Mouse (Mus musculus) midbrain, embryonic 14.5 days (tissue): ENCODE measurements around the gene Rgs1. TPM values are rescaled to one million over a fixed set of nuclear protein-coding genes. Genes with fewer than 3 reads are reported as not detected.

Experiments used
- ATAC-seq: fragments of 200-750 bp; cut with Nextera tagmentation; 2 replicates; pipeline ENCODE4 v1.8.0; 2017; ENCODE audit warnings: moderate number of reproducible peaks, moderate library complexity; ENCODE audit not compliant: low FRiP score, low TSS enrichment
- DNase-seq: peaks from one replicate; pipeline ENCODE4 v3.0.0-alpha.2; 2015
- H3K27ac ChIP-seq: fragments of 300-500 bp; sonication (generic); replicated peaks from 2 replicates; pipeline ENCODE4 v1.5.1; 2014; ENCODE audit warnings: mild to moderate bottlenecking, low read depth, low read length, moderate library complexity
- H3K27me3 ChIP-seq: fragments of 300-500 bp; sonication (generic); 2 replicates; pipeline ENCODE4 v1.6.1; 2014; ENCODE audit warnings: low read length, control low read depth, mixed read lengths; ENCODE audit not compliant: control insufficient read depth, insufficient read depth
- H3K36me3 ChIP-seq: fragments of 300-500 bp; sonication (generic); 2 replicates; pipeline ENCODE4 v1.6.1; 2014; ENCODE audit warnings: low read length, control low read depth; ENCODE audit not compliant: control insufficient read depth, insufficient read depth
- H3K4me1 ChIP-seq: fragments of 300-500 bp; sonication (generic); 2 replicates; pipeline ENCODE4 v1.6.1; 2014; ENCODE audit warnings: mild to moderate bottlenecking, antibody characterized with exemption, low read length, control low read depth; ENCODE audit not compliant: control insufficient read depth, insufficient read depth
- H3K4me2 ChIP-seq: fragments of 300-500 bp; sonication (generic); 2 replicates; pipeline ENCODE4 v1.6.1; 2014; ENCODE audit warnings: mild to moderate bottlenecking, low read length, moderate library complexity
- H3K4me3 ChIP-seq: fragments of 300-500 bp; sonication (generic); replicated peaks from 2 replicates; pipeline ENCODE4 v1.5.1; 2014; ENCODE audit warnings: low read depth, low read length
- H3K9ac ChIP-seq: fragments of 300-500 bp; sonication (generic); replicated peaks from 2 replicates; pipeline ENCODE4 v1.6.1; 2014; ENCODE audit warnings: mild to moderate bottlenecking, low read length, moderate library complexity
- H3K9me3 ChIP-seq: fragments of 300-500 bp; sonication (generic); 2 replicates; pipeline ENCODE4 v1.6.1; 2016; ENCODE audit warnings: low read length, control low read depth, mixed read lengths; ENCODE audit not compliant: control insufficient read depth
- WGBS: fragments of 180-500 bp; shearing (Covaris S2); extraction: QIAGEN DNeasy Blood & Tissue Kit; methylation state at CpG from one replicate; pipeline ENCODE4 v1.1.7; 2014; 5-methylcytosine and 5-hydroxymethylcytosine counted together
- polyA plus RNA-seq: library from polyadenylated mRNA; unstranded; fragments of >200 nt; fragmentation: Nextera tagmentation; extraction: Ambion mirVana; gene quantifications from 2 replicates; pipeline ENCODE4 v1.2.1, GENCODE M21; 2014

Rgs1 gene
- polyA plus RNA-seq, 1 experiment from 2014 or later: 0.49 TPM

- H3K4me3 ChIP-seq: no peak overlapping the region
- no peak for ATAC-seq
- H3K4me1 ChIP-seq: no peaks in the 10 kb centered on the region
- DNase-seq: no peak
- H3K9ac ChIP-seq: no peak overlapping the region
- 69% methylated on average over 3 of the region's 3 CpGs for WGBS
- no peaks in the 10 kb centered on the region for H3K36me3 ChIP-seq
- no peaks in the 10 kb centered on the region for H3K9me3 ChIP-seq
- no peak overlapping the region for H3K4me2 ChIP-seq
- H3K27ac ChIP-seq: no peak overlapping the region
- no peaks in the 10 kb centered on the region for H3K27me3 ChIP-seq
These were observed 9.7 kb upstream of the Rgs1 start for GRCm38 (mm10) chr1:144258779-144259178.

DNA sequence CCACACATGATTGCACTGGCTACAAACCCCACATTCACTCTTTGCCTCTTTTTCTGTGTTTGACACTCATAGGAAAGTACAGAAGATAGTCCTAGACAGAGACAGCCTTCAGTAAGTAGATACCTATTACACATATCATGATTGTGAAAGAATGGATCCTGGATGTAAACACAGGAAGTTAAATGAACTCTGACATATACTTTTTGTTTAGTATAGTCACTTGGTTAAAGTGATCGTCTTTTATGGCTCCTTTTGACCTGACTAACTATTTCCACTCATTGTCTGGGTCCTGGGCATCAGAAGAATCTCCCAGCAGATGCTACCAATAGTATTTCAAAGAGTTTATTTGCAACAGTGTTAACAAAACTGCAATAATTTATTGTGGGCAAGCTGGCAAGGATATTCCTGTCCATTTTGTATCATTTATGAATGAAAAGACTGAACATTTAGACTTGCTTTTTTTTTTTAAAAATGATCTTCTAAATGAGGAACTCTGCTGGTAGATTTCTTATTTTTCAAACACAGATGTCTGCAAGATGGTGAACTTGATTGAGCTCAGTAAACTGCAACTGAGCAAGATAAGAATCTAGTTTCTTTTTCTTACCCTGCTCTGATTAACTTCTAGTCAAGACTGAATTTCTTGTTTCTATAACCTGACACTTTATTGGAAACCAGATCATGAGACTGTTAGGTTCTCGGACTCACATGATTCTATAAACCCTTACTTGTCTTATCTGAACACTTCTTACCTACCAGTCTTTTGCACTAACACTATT, 7.7 kb upstream of the Rgs1 start:
- H3K27me3 ChIP-seq: no peaks in the 10 kb centered on the region
- no peaks in the 10 kb centered on the region for H3K9me3 ChIP-seq
- ATAC-seq: no peak
- H3K9ac ChIP-seq: no peak overlapping the region
- H3K4me2 ChIP-seq: no peak overlapping the region
- H3K36me3 ChIP-seq: no peaks in the 10 kb centered on the region
- 74% methylated on average over 2 of the region's 2 CpGs for WGBS
- H3K27ac ChIP-seq: no peak overlapping the region
- DNase-seq: no peak
- no peaks in the 10 kb centered on the region for H3K4me1 ChIP-seq
- no peak overlapping the region for H3K4me3 ChIP-seq

GRCm38 (mm10) chr1:144248206-144248605, 836 bp downstream of the Rgs1 start:
- Histone ChIP-seq H3K27me3 (no peaks in the 10 kb centered on the region), H3K4me2 (no peak overlapping the region), H3K9me3 (no peaks in the 10 kb centered on the region), H3K4me3 (no peak overlapping the region), H3K27ac (no peak overlapping the region), H3K4me1 (no peaks in the 10 kb centered on the region), H3K36me3 (no peaks in the 10 kb centered on the region), H3K9ac (no peak overlapping the region)
- no peak for DNase-seq
- WGBS: 90% methylated on average over 3 of the region's 3 CpGs
- ATAC-seq: no peak

- no peak overlapping the region for H3K4me2 ChIP-seq
- H3K4me1 ChIP-seq: no peaks in the 10 kb centered on the region
- WGBS: 89% methylated on average over 1 of the region's 1 CpGs
- H3K4me3 ChIP-seq: no peak overlapping the region
- H3K27ac ChIP-seq: no peak overlapping the region
- no peaks in the 10 kb centered on the region for H3K9me3 ChIP-seq
- DNase-seq (no peak), ATAC-seq (no peak)
- H3K27me3 ChIP-seq: no peaks in the 10 kb centered on the region
- H3K36me3 ChIP-seq: no peaks in the 10 kb centered on the region
- H3K9ac ChIP-seq: no peak overlapping the region
These were observed 1.7 kb downstream of the Rgs1 start for GRCm38 (mm10) chr1:144247382-144247781.

DNA sequence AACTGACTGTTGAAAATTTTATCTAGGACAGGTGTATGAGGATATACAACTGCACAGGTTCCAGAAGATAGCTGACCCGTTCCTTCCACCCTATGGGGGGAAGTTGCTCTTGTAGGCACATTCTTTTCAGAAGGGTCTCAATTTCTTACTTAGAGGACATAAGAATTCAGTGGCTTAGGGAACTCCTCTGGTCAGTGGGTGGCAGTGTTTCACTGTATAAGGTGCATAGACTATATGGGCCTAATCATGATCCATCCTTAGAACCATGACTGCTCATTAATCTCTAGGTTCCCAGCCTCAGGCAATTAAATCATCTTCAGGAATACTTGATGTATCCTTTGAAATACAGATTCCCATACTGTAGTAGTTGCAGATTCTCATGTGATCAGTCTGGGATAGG, 5.5 kb downstream of the Rgs1 start:
- Histone ChIP-seq H3K36me3 (no peaks in the 10 kb centered on the region), H3K4me3 (no peak overlapping the region), H3K9ac (no peak overlapping the region), H3K4me1 (no peaks in the 10 kb centered on the region), H3K4me2 (no peak overlapping the region), H3K27me3 (no peaks in the 10 kb centered on the region), H3K27ac (no peak overlapping the region), H3K9me3 (no peaks in the 10 kb centered on the region)
- DNase-seq (peak; percentile 38), ATAC-seq (peak; percentile 25; the same call in 1 of the 2 replicates)
- WGBS: 81% methylated on average over 1 of the region's 1 CpGs

DNA sequence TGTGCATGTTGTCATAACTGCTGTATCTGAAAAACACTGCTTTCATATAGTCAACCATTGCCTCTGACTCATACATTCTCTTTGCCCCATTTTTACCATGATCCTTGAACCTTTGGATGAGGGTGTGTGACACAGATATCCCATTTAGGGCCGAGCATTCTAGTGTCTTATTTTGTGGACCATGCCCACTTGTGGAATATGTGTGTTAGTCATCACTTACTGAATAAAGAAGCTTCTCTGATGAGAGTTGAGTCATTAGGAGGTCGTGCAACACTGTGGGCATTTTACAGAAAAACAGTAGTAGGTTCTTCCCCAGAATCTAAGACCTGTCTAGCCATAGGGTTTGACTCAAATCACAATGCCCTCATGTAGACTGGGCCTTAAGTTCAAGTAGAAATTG, 9.8 kb downstream of the Rgs1 start:
- WGBS: 77% methylated on average over 2 of the region's 2 CpGs

GRCm38 (mm10) chr1:144215230-144215629, 33.8 kb downstream of the Rgs1 start:
- Histone ChIP-seq H3K27me3 (no peaks in the 10 kb centered on the region), H3K9ac (no peak overlapping the region), H3K4me3 (no peak overlapping the region), H3K9me3 (no peaks in the 10 kb centered on the region), H3K4me2 (no peak overlapping the region), H3K4me1 (no peaks in the 10 kb centered on the region), H3K27ac (no peak overlapping the region), H3K36me3 (no peaks in the 10 kb centered on the region)
- ATAC-seq (no peak), DNase-seq (no peak)

More for the DNA sequence above, 9.8 kb downstream of the Rgs1 start:
- Histone ChIP-seq H3K9ac (no peak overlapping the region), H3K9me3 (no peaks in the 10 kb centered on the region), H3K36me3 (no peaks in the 10 kb centered on the region), H3K27ac (no peak overlapping the region), H3K4me2 (no peak overlapping the region), H3K4me1 (no peaks in the 10 kb centered on the region), H3K4me3 (no peak overlapping the region), H3K27me3 (no peaks in the 10 kb centered on the region)
- ATAC-seq: no peak
- no peak for DNase-seq

DNA sequence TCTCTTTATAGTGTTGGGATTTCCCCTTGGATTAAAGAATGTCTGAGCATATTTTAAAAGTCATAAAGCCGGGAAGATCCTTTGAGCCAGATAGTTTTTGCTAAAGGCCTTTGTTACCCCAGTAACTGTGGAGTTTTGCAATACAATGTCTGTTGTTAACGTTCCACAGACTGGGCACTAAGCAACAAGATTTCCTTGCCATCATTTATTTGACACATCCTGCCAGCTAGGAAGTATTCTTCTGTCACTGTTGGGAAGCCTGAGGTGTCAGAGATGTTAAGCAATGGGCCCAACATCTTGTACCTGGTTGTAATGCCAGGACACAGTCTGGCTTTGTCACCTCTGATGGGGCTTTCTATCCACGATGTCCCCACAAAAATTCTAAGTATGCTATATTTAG, 38.1 kb downstream of the Rgs1 start:
- ATAC-seq (no peak), DNase-seq (no peak)
- WGBS: 48% methylated on average over 3 of the region's 3 CpGs
- H3K9me3 ChIP-seq: no peaks in the 10 kb centered on the region
- H3K27me3 ChIP-seq: no peaks in the 10 kb centered on the region
- H3K4me2 ChIP-seq: no peak overlapping the region
- H3K4me1 ChIP-seq: no peaks in the 10 kb centered on the region
- no peak overlapping the region for H3K9ac ChIP-seq
- no peak overlapping the region for H3K27ac ChIP-seq
- H3K36me3 ChIP-seq: no peaks in the 10 kb centered on the region
- H3K4me3 ChIP-seq: no peak overlapping the region

- no peak for ATAC-seq
- DNase-seq: no peak
- Histone ChIP-seq H3K27ac (no peak overlapping the region), H3K27me3 (no peaks in the 10 kb centered on the region), H3K9ac (no peak overlapping the region), H3K4me3 (no peak overlapping the region), H3K36me3 (no peaks in the 10 kb centered on the region), H3K4me2 (no peak overlapping the region), H3K9me3 (no peaks in the 10 kb centered on the region), H3K4me1 (no peaks in the 10 kb centered on the region)
- 74% methylated on average over 7 of the region's 7 CpGs for WGBS
These were observed 42.6 kb downstream of the Rgs1 start for GRCm38 (mm10) chr1:144206281-144207061.
